Mouse (Mus musculus): ENCODE measurements around the gene Ccdc57. TPM values are rescaled to one million over a fixed set of nuclear protein-coding genes. Genes with fewer than 3 reads are reported as not detected.

The Ccdc57 gene
- polyA plus RNA-seq, 1 experiment from 2014 or later, result 3.2 TPM

- Histone ChIP-seq H3K4me3 (ENCODE audit: inconsistent target) (no peak overlapping the region), H3K79me2 (ENCODE audit: inconsistent target) (peaks cover 40% of the 10 kb centered on the region), H3K27ac (no peak overlapping the region), H3K36me3 (ENCODE audit: inconsistent target) (peaks cover 36% of the 10 kb centered on the region)
- WGBS (ENCODE audit: missing documents), result 88% methylated on average over 12 of the region's 14 CpGs
Observed at GRCm38 (mm10) chr11:120821076-120821922, 111.4 kb downstream of the Ccdc57 start.

- no peak overlapping the region for H3K27ac ChIP-seq
- 96% methylated on average over 13 of the region's 14 CpGs for WGBS (ENCODE audit: missing documents)
- H3K36me3 ChIP-seq (ENCODE audit: inconsistent target), result peaks cover 44% of the 10 kb centered on the region
- H3K79me2 ChIP-seq (ENCODE audit: inconsistent target), result peaks cover 40% of the 10 kb centered on the region
- H3K4me3 ChIP-seq (ENCODE audit: inconsistent target), result no peak overlapping the region
Observed at GRCm38 (mm10) chr11:120820546-120820945, 112.1 kb downstream of the Ccdc57 start.

GRCm38 (mm10) chr11:120819556-120819955 is 113.1 kb downstream of the Ccdc57 start:
- Histone ChIP-seq H3K27ac (no peak overlapping the region), H3K79me2 (ENCODE audit: inconsistent target) (peaks cover 40% of the 10 kb centered on the region), H3K4me3 (ENCODE audit: inconsistent target) (no peak overlapping the region), H3K36me3 (ENCODE audit: inconsistent target) (peaks cover 54% of the 10 kb centered on the region)
- 93% methylated on average over 6 of the region's 6 CpGs for WGBS (ENCODE audit: missing documents)

- 97% methylated on average over 13 of the region's 13 CpGs for WGBS (ENCODE audit: missing documents)
Observed at GRCm38 (mm10) chr11:120818251-120818650, 114.4 kb downstream of the Ccdc57 start.

GRCm38 (mm10) chr11:120817358-120817757 is 115.3 kb downstream of the Ccdc57 start:
- Histone ChIP-seq H3K27ac (no peak overlapping the region), H3K4me3 (ENCODE audit: inconsistent target) (no peak overlapping the region), H3K79me2 (ENCODE audit: inconsistent target) (peaks cover 29% of the 10 kb centered on the region), H3K36me3 (ENCODE audit: inconsistent target) (peaks cover 75% of the 10 kb centered on the region)
- 99% methylated on average over 6 of the region's 6 CpGs for WGBS (ENCODE audit: missing documents)

More at GRCm38 (mm10) chr11:120818251-120818650, 114.4 kb downstream of the Ccdc57 start:
- Histone ChIP-seq H3K27ac (no peak overlapping the region), H3K79me2 (ENCODE audit: inconsistent target) (peaks cover 38% of the 10 kb centered on the region), H3K36me3 (ENCODE audit: inconsistent target) (peaks cover 67% of the 10 kb centered on the region), H3K4me3 (ENCODE audit: inconsistent target) (no peak overlapping the region)

- peaks cover 100% of the 10 kb centered on the region for H3K36me3 ChIP-seq (ENCODE audit: inconsistent target)
- 98% methylated on average over 15 of the region's 16 CpGs for WGBS (ENCODE audit: missing documents)
Observed at GRCm38 (mm10) chr11:120812068-120812467, 120.6 kb downstream of the Ccdc57 start.

GRCm38 (mm10) chr11:120808010-120808409 is 124.7 kb downstream of the Ccdc57 start:
- no peak overlapping the region for H3K27ac ChIP-seq
- H3K4me3 ChIP-seq (ENCODE audit: inconsistent target), result no peak overlapping the region
- WGBS (ENCODE audit: missing documents), result 93% methylated on average over 12 of the region's 12 CpGs
- H3K36me3 ChIP-seq (ENCODE audit: inconsistent target), result peaks cover 64% of the 10 kb centered on the region
- no peaks in the 10 kb centered on the region for H3K79me2 ChIP-seq (ENCODE audit: inconsistent target)

More at GRCm38 (mm10) chr11:120812068-120812467, 120.6 kb downstream of the Ccdc57 start:
- H3K79me2 ChIP-seq (ENCODE audit: inconsistent target), result no peaks in the 10 kb centered on the region
- H3K4me3 ChIP-seq (ENCODE audit: inconsistent target), result no peak overlapping the region
- no peak overlapping the region for H3K27ac ChIP-seq

- Histone ChIP-seq H3K4me3 (ENCODE audit: inconsistent target) (no peak overlapping the region), H3K27ac (no peak overlapping the region), H3K36me3 (ENCODE audit: inconsistent target) (peaks cover 41% of the 10 kb centered on the region), H3K79me2 (ENCODE audit: inconsistent target) (no peaks in the 10 kb centered on the region)
- 87% methylated on average over 7 of the region's 7 CpGs for WGBS (ENCODE audit: missing documents)
Observed at GRCm38 (mm10) chr11:120805375-120806298, 127.0 kb downstream of the Ccdc57 start.

- Histone ChIP-seq H3K36me3 (ENCODE audit: inconsistent target) (peaks cover 32% of the 10 kb centered on the region), H3K27ac (no peak overlapping the region), H3K4me3 (ENCODE audit: inconsistent target) (no peak overlapping the region), H3K79me2 (ENCODE audit: inconsistent target) (no peaks in the 10 kb centered on the region)
- 79% methylated on average over 4 of the region's 4 CpGs for WGBS (ENCODE audit: missing documents)
Observed at GRCm38 (mm10) chr11:120804769-120805168, 127.9 kb downstream of the Ccdc57 start.

- Histone ChIP-seq H3K4me3 (ENCODE audit: inconsistent target) (no peak overlapping the region), H3K36me3 (ENCODE audit: inconsistent target) (peaks cover 27% of the 10 kb centered on the region), H3K79me2 (ENCODE audit: inconsistent target) (no peaks in the 10 kb centered on the region), H3K27ac (no peak overlapping the region)
- WGBS (ENCODE audit: missing documents), result 87% methylated on average over 7 of the region's 7 CpGs
Observed at GRCm38 (mm10) chr11:120804274-120804673, 128.4 kb downstream of the Ccdc57 start.

- H3K27ac ChIP-seq, result peak overlapping the region; percentile 28
- no peak overlapping the region for H3K4me3 ChIP-seq (ENCODE audit: inconsistent target)
- H3K36me3 ChIP-seq (ENCODE audit: inconsistent target), result no peaks in the 10 kb centered on the region
- 26% methylated on average over 10 of the region's 10 CpGs for WGBS (ENCODE audit: missing documents)
- H3K79me2 ChIP-seq (ENCODE audit: inconsistent target), result peaks cover 8% of the 10 kb centered on the region
Observed at GRCm38 (mm10) chr11:120800061-120800904, 132.4 kb downstream of the Ccdc57 start.

GRCm38 (mm10) chr11:120799316-120799890 is 133.3 kb downstream of the Ccdc57 start:
- WGBS (ENCODE audit: missing documents), result 41% methylated on average over 2 of the region's 6 CpGs
- H3K4me3 ChIP-seq (ENCODE audit: inconsistent target), result no peak overlapping the region
- no peak overlapping the region for H3K27ac ChIP-seq
- H3K36me3 ChIP-seq (ENCODE audit: inconsistent target), result no peaks in the 10 kb centered on the region; the same call in 1 of the 2 replicates
- peaks cover 17% of the 10 kb centered on the region for H3K79me2 ChIP-seq (ENCODE audit: inconsistent target)

- no peak overlapping the region for H3K27ac ChIP-seq
- peaks cover 11% of the 10 kb centered on the region; the same call in 1 of the 2 replicates for H3K36me3 ChIP-seq (ENCODE audit: inconsistent target)
- 22% methylated on average over 3 of the region's 3 CpGs for WGBS (ENCODE audit: missing documents)
- peaks cover 21% of the 10 kb centered on the region for H3K79me2 ChIP-seq (ENCODE audit: inconsistent target)
- H3K4me3 ChIP-seq (ENCODE audit: inconsistent target), result no peak overlapping the region
Observed at GRCm38 (mm10) chr11:120798244-120798643, 134.4 kb downstream of the Ccdc57 start.

- Histone ChIP-seq H3K27ac (peak overlapping the region; percentile 43), H3K79me2 (ENCODE audit: inconsistent target) (peaks cover 21% of the 10 kb centered on the region), H3K4me3 (ENCODE audit: inconsistent target) (no peak overlapping the region), H3K36me3 (ENCODE audit: inconsistent target) (peaks cover 26% of the 10 kb centered on the region)
- WGBS (ENCODE audit: missing documents), result 31% methylated on average over 8 of the region's 8 CpGs
Observed at GRCm38 (mm10) chr11:120796614-120796946, 136.1 kb downstream of the Ccdc57 start.
